Mouse (Mus musculus) brain, adult 10 weeks (tissue): ENCODE measurements around the gene Zkscan8. TPM values are rescaled to one million over a fixed set of nuclear protein-coding genes. Genes with fewer than 3 reads are reported as not detected.

Source experiments
- polyA plus RNA-seq: library from polyadenylated mRNA; stranded (reverse); fragments of 350-450 nt; fragmentation: Illumina TruSeq; extraction: RNeasy Lipid Tissue Mini Kit (QIAGEN cat#74804); gene quantifications from one replicate; pipeline ENCODE4 v1.2.3, GENCODE M21; 2015; ENCODE audit warnings: low read depth, low replicate concordance

Gene Zkscan8
- polyA plus RNA-seq: 8.6 TPM

DNA sequence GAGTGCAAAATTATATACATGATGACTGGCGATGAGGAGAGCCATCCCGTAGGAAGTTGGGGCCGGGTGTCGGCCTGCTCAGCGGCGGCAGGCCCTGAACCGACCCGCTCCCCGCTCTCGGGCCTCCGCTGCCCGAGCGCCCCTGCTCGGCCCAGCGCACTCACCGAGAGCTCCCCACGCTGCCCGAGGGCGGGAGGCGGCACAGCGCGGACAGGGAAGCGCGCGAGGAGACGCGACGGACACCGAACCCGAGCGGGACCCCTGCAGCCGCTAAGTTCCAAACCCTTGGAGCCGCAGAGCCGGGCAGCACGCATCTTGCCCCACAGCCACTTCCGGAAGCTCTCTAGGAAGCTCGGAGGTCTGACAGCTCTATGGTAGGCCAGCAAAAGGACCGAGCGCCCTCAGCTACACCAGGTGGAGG is at the start of gene Zkscan8:
Zkscan8 (minus strand) TSS at position 340 of the 421 bp plus-strand sequence.

DNA sequence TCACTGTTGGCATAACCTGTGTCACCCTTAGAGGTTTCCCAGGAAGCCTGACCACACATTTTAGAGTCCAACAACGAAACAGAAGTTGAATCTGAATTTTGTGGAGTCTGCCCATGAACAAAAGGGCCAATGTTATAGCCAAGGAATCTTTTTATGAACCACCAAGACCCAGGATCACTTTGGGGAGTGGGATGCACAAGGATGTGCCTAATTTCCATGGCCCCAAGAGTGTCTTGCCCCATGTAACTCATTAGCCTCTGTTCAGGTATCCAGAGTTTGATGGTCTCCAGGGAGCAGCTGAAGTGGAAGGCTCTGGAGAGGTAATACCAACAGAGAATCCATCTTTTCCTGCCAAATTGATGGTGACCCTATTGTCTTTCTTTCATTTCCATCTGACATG is 28.9 kb upstream of the Zkscan8 start, which contains the start of gene Olfr1535:
Olfr1535 (minus strand) TSS at position 101 of the 400 bp plus-strand sequence.

DNA sequence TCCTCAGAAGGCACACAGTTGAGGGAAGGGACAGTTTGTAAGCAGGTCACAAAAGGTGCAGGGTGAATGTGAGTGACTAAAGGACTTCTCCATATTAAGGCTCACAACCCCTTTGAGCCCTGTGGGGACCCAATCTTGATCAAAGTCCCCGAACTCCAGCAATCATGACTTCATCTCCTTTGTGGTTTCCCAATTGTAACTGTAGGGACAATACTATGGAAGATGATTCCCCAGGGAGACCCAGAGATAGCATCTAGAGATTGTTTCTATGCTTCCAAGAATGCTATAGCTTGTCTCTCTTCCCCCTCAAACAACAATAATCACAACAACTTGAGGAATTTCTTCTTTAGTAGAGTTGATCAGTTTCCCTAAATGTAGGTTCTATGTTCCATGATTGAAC is 11.8 kb upstream of the Zkscan8 start, which contains the start of gene Olfr1366:
Olfr1366 (minus strand) TSS at position 101 of the 400 bp plus-strand sequence.

DNA sequence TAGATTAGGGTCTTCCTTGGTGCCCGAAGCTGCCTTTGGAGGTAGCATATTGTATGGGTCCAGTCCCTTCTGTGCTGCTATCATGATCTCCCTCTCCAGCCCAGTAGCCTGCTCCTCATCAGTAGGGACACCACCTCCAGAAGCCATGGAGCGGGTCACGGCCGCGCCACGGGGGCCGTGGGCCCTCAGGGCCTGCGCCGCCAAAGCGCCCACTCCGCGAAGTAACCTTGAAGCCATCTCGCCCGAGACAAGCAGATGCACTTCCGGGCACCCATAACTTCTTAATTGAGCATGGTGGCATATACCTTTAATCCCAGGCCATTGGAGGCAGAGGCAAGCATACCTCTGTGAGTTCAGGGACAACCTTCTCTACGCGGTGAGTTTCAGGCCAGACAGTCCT is 29.7 kb downstream of the Zkscan8 start, which contains the start of gene Gm11273:
Gm11273 (minus strand) TSS at position 237 of the 400 bp plus-strand sequence.

DNA sequence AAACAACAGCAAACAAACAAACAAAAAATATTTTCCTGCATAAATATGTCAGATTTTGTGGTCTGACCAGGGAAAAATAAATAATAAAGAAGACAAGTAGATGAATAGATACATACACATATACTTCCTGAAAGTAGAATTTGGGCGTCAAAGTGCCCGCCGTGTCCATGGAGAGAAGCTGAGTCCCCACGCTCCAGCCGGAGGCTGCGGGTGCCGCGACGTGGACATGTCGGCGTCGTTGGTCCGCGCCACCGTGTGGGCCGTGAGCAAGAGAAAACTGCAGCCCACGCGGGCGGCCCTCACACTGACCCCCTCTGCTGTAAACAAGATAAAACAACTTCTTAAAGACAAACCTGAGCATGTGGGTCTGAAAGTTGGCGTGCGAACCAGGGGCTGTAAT is 35.8 kb downstream of the Zkscan8 start, which contains the start of gene AK157302:
AK157302 (plus strand) TSS at position 144 of the 400 bp plus-strand sequence.

DNA sequence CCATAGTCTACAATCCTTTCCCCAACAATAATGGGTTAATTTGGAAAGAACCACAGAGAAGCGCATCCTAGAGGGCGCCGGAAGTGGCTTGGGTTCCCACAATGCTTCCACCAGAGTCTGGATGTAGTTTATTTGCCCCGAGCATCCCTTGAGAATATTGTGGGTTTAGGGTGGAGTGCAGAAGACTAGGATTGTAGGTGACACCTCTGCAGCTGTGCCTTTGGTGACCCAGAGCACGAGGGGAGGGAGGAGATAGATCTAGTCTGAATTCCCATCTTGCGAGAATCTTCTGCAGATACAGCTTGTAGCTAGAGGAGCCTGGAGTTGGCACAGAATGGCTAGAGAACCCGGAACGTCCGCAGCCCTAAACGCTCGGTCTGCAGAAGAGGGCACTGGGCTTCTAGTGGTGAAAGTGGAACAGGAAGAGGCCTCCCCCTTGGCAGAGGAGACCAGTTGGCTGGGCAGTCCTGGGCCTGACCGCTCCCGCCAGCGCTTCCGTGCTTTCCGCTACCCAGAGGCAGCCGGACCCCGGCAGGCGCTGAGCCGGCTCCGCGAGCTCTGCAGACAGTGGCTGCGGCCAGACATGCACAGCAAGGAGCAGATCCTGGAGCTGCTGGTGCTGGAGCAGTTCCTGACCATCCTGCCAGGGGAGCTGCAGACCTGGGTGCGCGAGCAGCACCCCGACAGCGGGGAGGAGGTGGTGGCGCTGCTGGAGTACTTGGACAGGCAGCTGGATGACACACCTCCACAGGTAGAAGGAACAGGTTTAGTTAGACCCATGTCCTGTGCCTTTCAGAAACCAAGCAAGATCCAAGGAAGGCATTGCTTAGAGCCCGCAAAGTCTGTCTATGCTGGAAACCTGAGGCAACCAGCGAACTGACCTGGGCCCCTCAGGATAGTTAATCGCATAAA is 51.9 kb downstream of the Zkscan8 start, which contains the start of the genes Zkscan4 and Gm10065:
Zkscan4 (plus strand) TSS at position 149 of the 912 bp plus-strand sequence.
Gm10065 (minus strand) TSS at position 683 of the 912 bp plus-strand sequence.

DNA sequence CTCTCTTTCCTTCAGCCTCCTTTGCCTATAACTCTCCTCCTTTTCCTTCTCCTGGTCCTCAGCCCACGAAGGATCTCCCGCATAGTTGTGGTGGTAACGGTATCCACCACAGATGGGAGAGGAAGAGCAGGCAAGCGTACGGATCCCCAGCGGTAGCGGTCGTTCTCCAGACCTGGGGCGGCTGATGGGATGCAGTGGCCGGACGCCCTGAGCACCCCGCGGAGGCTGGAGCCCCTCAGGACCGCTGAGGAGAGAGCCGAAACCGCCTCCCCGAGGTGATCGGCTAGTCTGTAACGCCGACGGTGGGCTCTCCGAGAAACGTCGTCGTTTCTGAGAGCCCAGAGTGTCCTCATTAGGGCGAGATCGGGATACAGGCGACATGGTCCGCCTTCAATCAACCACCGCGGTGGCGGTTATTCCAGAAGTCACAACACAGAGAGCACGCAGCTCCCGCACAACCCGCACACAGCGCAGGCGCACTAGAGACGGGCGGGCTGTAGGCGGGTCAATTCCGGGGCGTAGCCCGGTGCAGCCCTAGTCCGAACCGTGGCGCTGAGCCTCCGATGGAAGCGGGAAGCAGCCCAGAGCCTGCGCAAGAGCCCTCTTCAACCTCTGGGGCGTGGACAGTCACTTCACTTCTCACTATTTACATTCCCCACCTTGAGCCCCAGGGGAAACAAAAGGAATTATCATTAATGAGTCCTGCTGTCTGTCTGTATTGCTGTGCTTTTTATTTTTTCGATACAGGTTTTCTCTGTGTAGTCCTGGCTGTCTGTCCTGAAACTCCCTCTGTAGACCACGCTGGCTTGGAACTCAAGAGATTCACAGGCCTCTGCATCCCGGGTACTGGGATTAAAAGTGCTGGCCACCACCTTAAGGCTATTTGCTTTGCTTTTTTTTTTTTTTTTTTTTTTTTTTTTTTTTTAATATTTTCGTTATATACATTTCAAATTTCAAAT is 62.6 kb downstream of the Zkscan8 start, which contains the start of gene Nkapl:
Nkapl (minus strand) TSS at position 449 of the 959 bp plus-strand sequence.

Other genes with a start within 250 kb of the Zkscan8 start
- not detected for gene Gpx5, start 238.4 kb downstream of the Zkscan8 start, polyA plus RNA-seq
- 1.0 TPM for gene Gpx6, start 219.0 kb downstream of the Zkscan8 start, polyA plus RNA-seq
- gene Olfr1367, start 184.2 kb downstream of the Zkscan8 start, polyA plus RNA-seq: not detected
- gene Zscan12, start 168.3 kb downstream of the Zkscan8 start, polyA plus RNA-seq: 6.4 TPM
- 31.8 TPM for gene Zkscan3, start 128.4 kb downstream of the Zkscan8 start, polyA plus RNA-seq
- 2.6 TPM for gene Pgbd1, start 90.1 kb downstream of the Zkscan8 start, polyA plus RNA-seq
- 68.2 TPM for gene Zscan26, start 77.4 kb downstream of the Zkscan8 start, polyA plus RNA-seq
- 0.62 TPM for gene Nkapl, start 62.6 kb downstream of the Zkscan8 start, polyA plus RNA-seq
- 4.5 TPM for gene Zkscan4, start 52.2 kb downstream of the Zkscan8 start, polyA plus RNA-seq
- not detected for gene Gm10065, start 51.7 kb downstream of the Zkscan8 start, polyA plus RNA-seq
- gene AK157302, start 35.9 kb downstream of the Zkscan8 start, polyA plus RNA-seq: 2.2 TPM
- 15.6 TPM for gene Gm11273, start 29.7 kb downstream of the Zkscan8 start, polyA plus RNA-seq
- gene Olfr1366, start 11.7 kb upstream of the Zkscan8 start, polyA plus RNA-seq: not detected
- gene Olfr1535, start 28.8 kb upstream of the Zkscan8 start, polyA plus RNA-seq: not detected
- not detected for gene Olfr1364, start 50.6 kb upstream of the Zkscan8 start, polyA plus RNA-seq
- not detected for gene Olfr1362, start 82.9 kb upstream of the Zkscan8 start, polyA plus RNA-seq
- gene Olfr11, start 111.4 kb upstream of the Zkscan8 start, polyA plus RNA-seq: not detected
- gene Olfr1361, start 132.3 kb upstream of the Zkscan8 start, polyA plus RNA-seq: not detected
- not detected for gene Olfr1360, start 146.3 kb upstream of the Zkscan8 start, polyA plus RNA-seq
- not detected for gene Olfr1359, start 167.0 kb upstream of the Zkscan8 start, polyA plus RNA-seq
- not detected for gene Hist1h2bl, start 185.0 kb upstream of the Zkscan8 start, polyA plus RNA-seq
- gene Hist1h2ai, start 185.3 kb upstream of the Zkscan8 start, polyA plus RNA-seq: not detected
- not detected for gene Hist1h3h, start 186.5 kb upstream of the Zkscan8 start, polyA plus RNA-seq
- not detected for gene Hist1h2bm, start 190.9 kb upstream of the Zkscan8 start, polyA plus RNA-seq
- 1.7 TPM for gene Hist1h4j, start 203.9 kb upstream of the Zkscan8 start, polyA plus RNA-seq
- gene Hist1h4k, start 219.4 kb upstream of the Zkscan8 start, polyA plus RNA-seq: 4.7 TPM
- gene Hist1h2ak, start 222.7 kb upstream of the Zkscan8 start, polyA plus RNA-seq: not detected
- gene Hist1h2bn, start 223.0 kb upstream of the Zkscan8 start, polyA plus RNA-seq: not detected
- not detected for gene Hist1h1b, start 249.5 kb upstream of the Zkscan8 start, polyA plus RNA-seq